Mouse (Mus musculus): ENCODE results near the gene Zfp334. TPM values are rescaled to one million over a fixed set of nuclear protein-coding genes. Genes with fewer than 3 reads are reported as not detected.

The Zfp334 gene
- not detected for polyA plus RNA-seq (2017; shearing (Covaris generic))

GRCm38 (mm10) chr2:165387844-165388495 lies at the start of gene Zfp334:
Gene Zfp334, minus strand, starts transcription at chr2:165388259.

DNA sequence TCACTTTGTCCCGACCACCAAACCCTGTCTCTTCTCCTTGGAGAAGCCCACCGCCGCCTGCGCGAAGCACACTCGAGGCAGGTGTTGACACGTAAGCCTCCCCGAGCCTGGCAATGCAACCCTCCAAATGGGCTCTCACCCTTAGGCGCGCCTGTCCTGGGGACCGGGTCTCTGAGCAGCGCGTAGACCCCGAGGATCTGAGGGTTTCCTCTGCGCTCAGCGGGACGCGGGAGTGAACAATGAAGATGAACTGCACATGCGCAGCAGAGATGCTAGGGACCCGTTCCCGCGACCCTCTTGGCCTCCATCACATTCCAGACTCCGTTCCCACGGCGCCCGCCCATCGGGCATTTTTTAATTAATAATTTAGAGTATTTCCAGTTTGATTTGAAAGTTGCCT lies 19.6 kb downstream of the Zfp334 start, which contains the start of gene Zfp663:
Gene Zfp663 (minus strand): TSS at position 234 of the 400 bp plus-strand sequence.

DNA sequence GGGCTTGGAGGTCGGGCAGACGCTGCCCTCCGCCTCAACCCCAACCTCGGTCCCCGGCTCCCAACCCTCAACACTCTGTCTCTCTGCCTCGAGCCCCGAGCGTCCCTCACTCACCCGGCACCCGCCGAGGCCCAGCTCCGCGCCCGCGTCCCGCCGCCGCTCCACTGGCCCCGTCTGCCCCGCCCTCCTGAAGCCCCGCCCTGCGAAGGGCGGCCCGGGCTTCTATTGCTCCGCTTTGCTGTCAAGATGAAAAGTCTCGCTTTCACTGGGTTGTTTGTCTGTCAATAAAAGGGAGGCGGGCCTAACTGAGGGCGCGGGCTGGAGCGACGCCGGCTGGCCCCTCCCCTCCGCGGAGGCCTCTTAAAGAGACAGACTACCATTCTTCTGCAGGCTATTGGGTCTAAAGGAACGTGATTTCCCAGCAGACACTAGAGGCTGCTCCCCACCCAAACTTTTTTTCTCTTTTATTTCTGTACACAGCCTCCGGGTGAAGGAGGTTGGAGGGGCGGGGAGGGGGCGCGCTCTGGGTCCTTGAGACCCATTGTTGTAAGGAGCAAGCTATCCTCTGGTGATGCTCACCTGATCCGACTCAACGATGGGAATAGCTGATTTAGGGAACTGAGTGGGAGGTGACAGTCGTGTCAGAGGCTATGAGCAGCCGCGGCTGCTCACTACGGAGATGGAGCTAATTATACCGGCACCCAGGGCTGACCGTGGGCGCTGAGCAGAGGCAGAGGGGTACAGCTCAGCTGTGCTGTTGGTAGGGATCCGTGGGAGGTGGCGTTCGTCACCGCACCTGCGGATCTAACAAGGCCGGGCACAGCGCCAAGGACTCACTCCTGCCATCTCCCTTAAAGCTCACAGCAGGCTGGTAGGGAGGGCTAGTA lies 61.5 kb downstream of the Zfp334 start, which contains the start of gene Elmo2:
Gene Elmo2 (minus strand): TSS at position 176 of the 887 bp plus-strand sequence.

Other genes with a start within 250 kb of the Zfp334 start
- not detected for gene Cdh22, start 153.4 kb downstream of the Zfp334 start, polyA plus RNA-seq (2017; shearing (Covaris generic))
- gene Slc35c2, start 100.4 kb downstream of the Zfp334 start, polyA plus RNA-seq (2017; shearing (Covaris generic)) = 32.5 TPM
- 41.0 TPM for gene Elmo2, start 61.8 kb downstream of the Zfp334 start, polyA plus RNA-seq (2017; shearing (Covaris generic))
- not detected for gene Zfp663, start 19.5 kb downstream of the Zfp334 start, polyA plus RNA-seq (2017; shearing (Covaris generic))
- gene Ocstamp, start 12.1 kb upstream of the Zfp334 start, polyA plus RNA-seq (2017; shearing (Covaris generic)) = not detected
- gene Slc13a3, start 85.0 kb upstream of the Zfp334 start, polyA plus RNA-seq (2017; shearing (Covaris generic)) = not detected
- 26.1 TPM for gene Trp53rka, start 105.1 kb upstream of the Zfp334 start, polyA plus RNA-seq (2017; shearing (Covaris generic))
- not detected for gene Slc2a10, start 115.5 kb upstream of the Zfp334 start, polyA plus RNA-seq (2017; shearing (Covaris generic))
- gene Eya2, start 206.8 kb upstream of the Zfp334 start, polyA plus RNA-seq (2017; shearing (Covaris generic)) = 28.1 TPM

Data from naive thymus-derived CD4-positive, alpha-beta T cell, adult 5 months (primary cell).